Mouse (Mus musculus): ENCODE measurements at regions not wholly inside any gene's neighbourhood (a gene's known extent, or its start where the extent isn't known, plus 50 kb on each side); places are given as distances from the start of the nearest gene placed in this dataset.
A peak's percentile ranks its signal among the peaks of the same experiment; 100 is the strongest.

GRCm38 (mm10) chr11:31769804-31770654, 98.3 kb upstream of the Bod1 start:
- Histone ChIP-seq H3K9me3 (replicated peaks; ENCODE audit: control insufficient read depth, low read length) (no peaks in the 10 kb centered on the region), H3K4me2 (ENCODE audit: low read length) (no peak overlapping the region), H3K36me3 (ENCODE audit: control insufficient read depth, insufficient read depth, low read length) (no peaks in the 10 kb centered on the region), H3K4me3 (ENCODE audit: low read depth, low read length) (no peak overlapping the region), H3K4me1 (ENCODE audit: control insufficient read depth, insufficient read depth, low read length) (peaks cover 7% of the 10 kb centered on the region; the same call in 1 of the 2 replicates), H3K9ac (ENCODE audit: low read length) (no peak overlapping the region), H3K27me3 (replicated peaks; ENCODE audit: control insufficient read depth, insufficient read depth, low read length) (no peaks in the 10 kb centered on the region), H3K27ac (ENCODE audit: low read depth, low read length) (0 out of 2 replicates have a peak overlapping the region, but pooled peaks have one; percentile 17)
- ATAC-seq, result peak; percentile 25; the same call in 1 of the 2 replicates
- WGBS, result 84% methylated on average over 4 of the region's 4 CpGs
- DNase-seq (ENCODE audit: low spot score), result peak; percentile 38

DNA sequence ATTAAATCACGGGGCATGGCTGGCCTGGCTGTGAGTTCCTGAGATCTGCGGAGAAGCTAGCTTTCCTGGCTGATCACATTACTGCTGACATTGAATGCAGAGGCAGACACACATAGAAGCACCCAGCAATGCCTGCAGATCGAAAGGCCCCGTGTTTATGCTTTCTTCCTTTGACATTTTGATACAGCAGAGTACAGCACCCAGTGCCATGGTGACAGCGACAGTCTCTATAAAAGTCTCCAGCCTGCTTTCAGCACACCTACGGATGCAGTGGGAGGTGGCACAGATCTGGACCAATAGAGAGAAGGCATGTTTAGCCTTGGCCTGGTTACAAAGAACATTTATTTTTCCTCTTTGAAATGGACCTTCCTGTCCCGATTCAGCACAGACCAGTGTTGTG, 99.2 kb upstream of the Bod1 start:
- ATAC-seq (peak; percentile 32; the same call in 1 of the 2 replicates), DNase-seq (ENCODE audit: low spot score) (peak; percentile 9)
- Histone ChIP-seq H3K27ac (ENCODE audit: low read depth, low read length) (peak overlapping the region; percentile 17; the same call in 1 of the 2 replicates), H3K27me3 (replicated peaks; ENCODE audit: control insufficient read depth, insufficient read depth, low read length) (no peaks in the 10 kb centered on the region), H3K9ac (ENCODE audit: low read length) (no peak overlapping the region), H3K4me3 (ENCODE audit: low read depth, low read length) (no peak overlapping the region), H3K4me2 (ENCODE audit: low read length) (no peak overlapping the region), H3K9me3 (replicated peaks; ENCODE audit: control insufficient read depth, low read length) (no peaks in the 10 kb centered on the region), H3K36me3 (ENCODE audit: control insufficient read depth, insufficient read depth, low read length) (no peaks in the 10 kb centered on the region), H3K4me1 (ENCODE audit: control insufficient read depth, insufficient read depth, low read length) (peaks cover 7% of the 10 kb centered on the region; the same call in 1 of the 2 replicates)
- 68% methylated on average over 7 of the region's 7 CpGs for WGBS

DNA sequence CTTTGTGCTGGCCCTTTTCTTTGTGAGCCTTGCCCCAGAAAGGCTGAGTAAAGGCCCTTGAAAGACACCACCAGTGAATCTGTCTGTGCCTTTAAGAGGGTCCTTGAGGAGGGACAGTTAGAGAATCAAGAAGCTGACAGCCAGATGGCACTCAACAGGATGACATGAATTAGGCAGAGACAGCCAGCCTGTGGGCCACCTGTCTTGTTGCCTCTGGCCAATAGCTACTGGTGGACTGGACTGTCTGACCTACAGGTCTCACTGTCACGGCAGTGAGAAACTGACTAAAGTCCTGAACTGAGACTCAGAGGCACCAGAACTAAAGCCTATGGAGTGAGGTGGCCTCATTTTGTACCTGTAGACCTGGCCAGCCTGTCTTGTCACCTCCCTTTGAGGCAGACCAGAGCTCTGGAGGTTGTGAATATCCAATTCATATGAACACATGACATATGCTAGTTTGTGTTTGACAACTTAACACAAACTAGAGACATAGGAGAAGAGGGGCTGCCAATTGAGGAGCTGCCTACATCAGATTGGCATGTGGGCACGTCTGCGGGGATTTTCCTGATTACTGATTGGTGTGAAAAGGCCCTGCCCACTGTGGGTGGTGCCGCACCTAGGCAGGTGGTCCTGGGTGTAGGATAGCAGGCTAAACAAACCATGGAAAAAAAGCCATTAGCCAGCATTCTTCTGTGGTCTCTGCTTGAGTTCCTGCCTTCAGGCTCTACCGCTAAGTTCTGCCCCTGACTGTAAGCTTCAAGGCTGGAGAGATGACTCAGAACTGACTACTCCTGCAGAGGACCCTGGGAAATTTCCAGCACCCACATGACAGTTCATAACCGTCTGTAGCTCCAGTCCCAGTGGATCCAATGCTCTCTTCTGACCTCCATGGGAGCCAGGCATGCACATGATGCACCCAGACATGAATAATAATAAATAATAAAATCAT, 100.1 kb upstream of the Bod1 start:
- Histone ChIP-seq H3K4me3 (ENCODE audit: low read depth, low read length) (no peak overlapping the region), H3K27ac (ENCODE audit: low read depth, low read length) (no peak overlapping the region), H3K9me3 (replicated peaks; ENCODE audit: control insufficient read depth, low read length) (no peaks in the 10 kb centered on the region), H3K9ac (ENCODE audit: low read length) (no peak overlapping the region), H3K36me3 (ENCODE audit: control insufficient read depth, insufficient read depth, low read length) (no peaks in the 10 kb centered on the region), H3K4me2 (ENCODE audit: low read length) (no peak overlapping the region), H3K27me3 (replicated peaks; ENCODE audit: control insufficient read depth, insufficient read depth, low read length) (no peaks in the 10 kb centered on the region), H3K4me1 (ENCODE audit: control insufficient read depth, insufficient read depth, low read length) (peaks cover 7% of the 10 kb centered on the region; the same call in 1 of the 2 replicates)
- DNase-seq (ENCODE audit: low spot score), result peak; percentile 10
- 90% methylated on average over 6 of the region's 6 CpGs for WGBS
- 0 out of 2 replicates have a peak, but pooled peaks have one; percentile 7 for ATAC-seq

- Histone ChIP-seq H3K36me3 (ENCODE audit: control insufficient read depth, insufficient read depth, low read length) (no peaks in the 10 kb centered on the region), H3K9ac (ENCODE audit: low read length) (no peak overlapping the region), H3K4me3 (ENCODE audit: low read depth, low read length) (no peak overlapping the region), H3K27me3 (replicated peaks; ENCODE audit: control insufficient read depth, insufficient read depth, low read length) (no peaks in the 10 kb centered on the region), H3K9me3 (replicated peaks; ENCODE audit: control insufficient read depth, low read length) (no peaks in the 10 kb centered on the region), H3K4me2 (ENCODE audit: low read length) (no peak overlapping the region), H3K4me1 (ENCODE audit: control insufficient read depth, insufficient read depth, low read length) (no peaks in the 10 kb centered on the region), H3K27ac (ENCODE audit: low read depth, low read length) (no peak overlapping the region)
- WGBS, result 87% methylated on average over 8 of the region's 8 CpGs
- ATAC-seq, result no peak
- no peak for DNase-seq (ENCODE audit: low spot score)
These were observed 94.5 kb upstream of the Cpeb4 start for GRCm38 (mm10) chr11:31777531-31777930.

DNA sequence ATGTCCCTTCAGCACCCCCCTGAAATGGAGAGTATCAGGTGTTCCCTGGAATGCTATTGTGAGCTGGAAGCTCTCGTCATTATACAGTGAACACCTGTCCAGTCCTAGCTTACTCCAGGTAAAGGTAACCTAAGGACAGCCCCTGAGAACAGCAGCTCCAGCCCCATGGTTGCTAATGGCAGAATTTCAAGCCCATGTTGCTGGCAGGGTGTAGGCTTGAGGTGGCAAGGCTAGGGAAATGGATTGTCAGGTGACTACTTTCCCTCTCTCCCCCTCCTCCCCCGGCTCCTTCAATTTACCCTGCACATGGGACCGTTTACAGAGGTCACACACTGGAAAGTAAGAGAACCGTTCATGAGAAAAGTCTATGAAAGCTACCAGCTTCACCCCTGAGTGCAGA, 93.2 kb upstream of the Cpeb4 start:
- H3K9me3 ChIP-seq (replicated peaks; ENCODE audit: control insufficient read depth, low read length), result 0 out of 2 replicates have a peak, but pooled peaks cover 3% of the 10 kb centered on the region
- ATAC-seq, result no peak
- WGBS, result 94% methylated on average over 4 of the region's 4 CpGs
- no peaks in the 10 kb centered on the region for H3K4me1 ChIP-seq (ENCODE audit: control insufficient read depth, insufficient read depth, low read length)
- no peak for DNase-seq (ENCODE audit: low spot score)
- no peaks in the 10 kb centered on the region for H3K36me3 ChIP-seq (ENCODE audit: control insufficient read depth, insufficient read depth, low read length)
- H3K9ac ChIP-seq (ENCODE audit: low read length), result no peak overlapping the region
- H3K4me3 ChIP-seq (ENCODE audit: low read depth, low read length), result no peak overlapping the region
- H3K27ac ChIP-seq (ENCODE audit: low read depth, low read length), result no peak overlapping the region
- no peaks in the 10 kb centered on the region for H3K27me3 ChIP-seq (replicated peaks; ENCODE audit: control insufficient read depth, insufficient read depth, low read length)
- H3K4me2 ChIP-seq (ENCODE audit: low read length), result no peak overlapping the region

- H3K27me3 ChIP-seq (replicated peaks; ENCODE audit: control insufficient read depth, insufficient read depth, low read length), result no peaks in the 10 kb centered on the region
- H3K9ac ChIP-seq (ENCODE audit: low read length), result no peak overlapping the region
- no peak overlapping the region for H3K27ac ChIP-seq (ENCODE audit: low read depth, low read length)
- DNase-seq (ENCODE audit: low spot score), result no peak
- no peaks in the 10 kb centered on the region for H3K4me1 ChIP-seq (ENCODE audit: control insufficient read depth, insufficient read depth, low read length)
- no peak overlapping the region for H3K4me3 ChIP-seq (ENCODE audit: low read depth, low read length)
- WGBS, result 90% methylated on average over 2 of the region's 2 CpGs
- no peak overlapping the region for H3K4me2 ChIP-seq (ENCODE audit: low read length)
- no peaks in the 10 kb centered on the region for H3K36me3 ChIP-seq (ENCODE audit: control insufficient read depth, insufficient read depth, low read length)
- ATAC-seq, result no peak
- H3K9me3 ChIP-seq (replicated peaks; ENCODE audit: control insufficient read depth, low read length), result 0 out of 2 replicates have a peak, but pooled peaks cover 3% of the 10 kb centered on the region
These were observed 92.7 kb upstream of the Cpeb4 start for GRCm38 (mm10) chr11:31779267-31779666.

DNA sequence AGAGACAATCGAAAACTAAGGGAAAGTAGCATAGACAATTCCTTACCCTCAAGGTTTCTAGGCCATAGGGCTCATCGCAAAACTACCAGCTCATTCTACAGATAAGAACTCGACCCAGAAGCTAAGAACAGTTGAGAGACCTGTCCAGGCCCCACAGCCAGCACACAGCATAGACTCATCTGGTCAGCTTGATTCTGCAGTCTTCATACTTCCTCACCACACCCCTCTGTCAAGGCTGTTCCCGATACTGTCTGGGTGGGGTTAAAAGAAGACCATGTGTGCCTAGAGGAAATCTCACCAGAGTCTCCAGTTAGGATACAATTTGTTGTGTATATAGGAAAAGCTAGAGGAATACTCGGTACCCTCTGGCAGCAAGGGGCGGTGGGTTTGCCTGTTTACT, 91.0 kb upstream of the Cpeb4 start:
- no peak for DNase-seq (ENCODE audit: low spot score)
- Histone ChIP-seq H3K36me3 (ENCODE audit: control insufficient read depth, insufficient read depth, low read length) (no peaks in the 10 kb centered on the region), H3K4me1 (ENCODE audit: control insufficient read depth, insufficient read depth, low read length) (no peaks in the 10 kb centered on the region), H3K9ac (ENCODE audit: low read length) (no peak overlapping the region), H3K9me3 (replicated peaks; ENCODE audit: control insufficient read depth, low read length) (0 out of 2 replicates have a peak, but pooled peaks cover 3% of the 10 kb centered on the region), H3K4me2 (ENCODE audit: low read length) (no peak overlapping the region), H3K4me3 (ENCODE audit: low read depth, low read length) (no peak overlapping the region), H3K27ac (ENCODE audit: low read depth, low read length) (no peak overlapping the region), H3K27me3 (replicated peaks; ENCODE audit: control insufficient read depth, insufficient read depth, low read length) (no peaks in the 10 kb centered on the region)
- WGBS, result 90% methylated on average over 6 of the region's 6 CpGs
- no peak for ATAC-seq

GRCm38 (mm10) chr11:31781605-31782004, 90.4 kb upstream of the Cpeb4 start:
- H3K9ac ChIP-seq (ENCODE audit: low read length), result no peak overlapping the region

More at GRCm38 (mm10) chr11:31781605-31782004, 90.4 kb upstream of the Cpeb4 start:
- DNase-seq (ENCODE audit: low spot score) (no peak), ATAC-seq (no peak)
- H3K36me3 ChIP-seq (ENCODE audit: control insufficient read depth, insufficient read depth, low read length), result no peaks in the 10 kb centered on the region
- 85% methylated on average over 6 of the region's 6 CpGs for WGBS
- 0 out of 2 replicates have a peak, but pooled peaks cover 3% of the 10 kb centered on the region for H3K9me3 ChIP-seq (replicated peaks; ENCODE audit: control insufficient read depth, low read length)
- no peaks in the 10 kb centered on the region for H3K27me3 ChIP-seq (replicated peaks; ENCODE audit: control insufficient read depth, insufficient read depth, low read length)
- H3K4me1 ChIP-seq (ENCODE audit: control insufficient read depth, insufficient read depth, low read length), result no peaks in the 10 kb centered on the region
- H3K4me2 ChIP-seq (ENCODE audit: low read length), result no peak overlapping the region
- H3K4me3 ChIP-seq (ENCODE audit: low read depth, low read length), result no peak overlapping the region
- no peak overlapping the region for H3K27ac ChIP-seq (ENCODE audit: low read depth, low read length)
